ENCODE assay signal across 9 mouse cellular contexts in the genomic region with DNA sequence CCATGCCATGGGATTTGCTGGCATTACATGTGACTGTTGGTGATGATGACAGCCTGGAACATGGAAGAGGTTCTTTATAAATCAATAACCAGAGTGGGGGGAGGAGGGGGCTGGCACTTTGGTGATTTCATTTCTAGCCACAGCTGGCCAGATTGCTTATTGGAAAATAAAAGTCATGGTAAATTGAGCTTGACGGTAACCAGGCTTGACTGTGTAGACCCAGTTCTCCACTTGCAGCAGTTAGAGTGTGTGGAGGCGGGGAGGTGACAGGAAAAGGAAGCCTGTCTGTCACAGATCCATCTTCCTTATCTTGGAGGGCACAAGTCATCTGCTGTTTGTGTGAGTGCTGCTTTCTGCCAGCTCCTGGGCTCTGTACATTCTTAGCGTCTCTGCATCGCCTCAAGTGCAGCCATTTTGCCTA.
DNase-seq lines count a peak whose midpoint lies in the region; ATAC-seq lines count a peak whose summit lies in the region.
"Had no signal": no experiment of that assay in that cellular context is flagged by ENCODE, and none has a peak within 500 bp of the region (broad histone marks: within the 10 kb centered on the region; RNA-seq: fewer than 3 reads in every experiment).

No protein-coding gene starts in this region.

- H3K4me3 ChIP-seq in midbrain, embryonic 12.5 days: no peak overlapping the region
- no peak overlapping the region for H3K4me3 ChIP-seq in midbrain, embryonic 11.5 days (ENCODE audit: low read depth, low read length)
- no peak overlapping the region for H3K4me3 ChIP-seq in liver, embryonic 13.5 days (replicated peaks)
- H3K4me3 ChIP-seq in forebrain, embryonic 16.5 days (replicated peaks; ENCODE audit: low read length): no peak overlapping the region

- no peak for DNase-seq in midbrain, embryonic 11.5 days (ENCODE audit: low spot score, missing footprints)
- peak; percentile 44 for DNase-seq in c-Kit-positive CD71-positive TER-119-negative erythroid progenitor cells, embryonic 14.5 days (ENCODE audit: low read depth)
- DNase-seq in liver, embryonic 13.5 days: peak; percentile 69
- peak; percentile 47 for DNase-seq in thymus, postnatal 0 days (ENCODE audit: low spot score)
- DNase-seq in layer of hippocampus, postnatal 10 days (ENCODE audit: low spot score in 2 of 2): no peak
- no peak for DNase-seq in layer of hippocampus, adult 9-11 months
- DNase-seq: adrenal gland, adult 8-10 months had no signal

- H3K36me3 ChIP-seq in midbrain, embryonic 12.5 days: no peaks in the 10 kb centered on the region
- no peaks in the 10 kb centered on the region for H3K36me3 ChIP-seq in midbrain, embryonic 11.5 days (ENCODE audit: control insufficient read depth, insufficient read depth, low read length)
- no peaks in the 10 kb centered on the region for H3K36me3 ChIP-seq in liver, embryonic 13.5 days
- no peaks in the 10 kb centered on the region for H3K36me3 ChIP-seq in forebrain, embryonic 16.5 days (ENCODE audit: control insufficient read depth, insufficient read depth)

- H3K27me3 ChIP-seq in midbrain, embryonic 12.5 days: no peaks in the 10 kb centered on the region
- H3K27me3 ChIP-seq in midbrain, embryonic 11.5 days (ENCODE audit: control insufficient read depth, insufficient read depth, low read length): no peaks in the 10 kb centered on the region
- H3K27me3 ChIP-seq in liver, embryonic 13.5 days: no peaks in the 10 kb centered on the region
- H3K27me3 ChIP-seq in forebrain, embryonic 16.5 days (replicated peaks; ENCODE audit: control insufficient read depth, insufficient read depth, low read length): no peaks in the 10 kb centered on the region

- H3K4me2 ChIP-seq in midbrain, embryonic 12.5 days (replicated peaks): no peak overlapping the region
- no peak overlapping the region for H3K4me2 ChIP-seq in midbrain, embryonic 11.5 days
- peak overlapping the region; percentile 52 for H3K4me2 ChIP-seq in liver, embryonic 13.5 days
- H3K4me2 ChIP-seq in forebrain, embryonic 16.5 days (ENCODE audit: low read length): no peak overlapping the region

- H3K9me3 ChIP-seq in midbrain, embryonic 12.5 days: peaks cover 3% of the 10 kb centered on the region; the same call in 1 of the 2 replicates
- H3K9me3 ChIP-seq in midbrain, embryonic 11.5 days (ENCODE audit: control insufficient read depth, low read length): no peaks in the 10 kb centered on the region; the same call in 1 of the 2 replicates
- H3K9me3 ChIP-seq in liver, embryonic 13.5 days (replicated peaks): no peaks in the 10 kb centered on the region
- no peaks in the 10 kb centered on the region for H3K9me3 ChIP-seq in forebrain, embryonic 16.5 days (ENCODE audit: control insufficient read depth, low read length)

- ATAC-seq in midbrain, embryonic 12.5 days (ENCODE audit: low FRiP score, low read depth): no peak
- ATAC-seq in midbrain, embryonic 11.5 days (ENCODE audit: low FRiP score): no peak
- peak; percentile 91 for ATAC-seq in liver, embryonic 13.5 days (ENCODE audit: low read depth)
- ATAC-seq in forebrain, embryonic 16.5 days: no peak

- 85% methylated on average over 4 of the region's 4 CpGs for WGBS in midbrain, embryonic 12.5 days
- 79% methylated on average over 4 of the region's 4 CpGs for WGBS in midbrain, embryonic 11.5 days
- WGBS in liver, embryonic 13.5 days (ENCODE audit: insufficient replicate concordance): 5% methylated on average over 4 of the region's 4 CpGs
- WGBS in forebrain, embryonic 16.5 days: 86% methylated on average over 4 of the region's 4 CpGs

- H3K4me1 ChIP-seq in midbrain, embryonic 12.5 days: peaks cover 41% of the 10 kb centered on the region
- peaks cover 11% of the 10 kb centered on the region for H3K4me1 ChIP-seq in midbrain, embryonic 11.5 days (ENCODE audit: control insufficient read depth, insufficient read depth, low read length)
- H3K4me1 ChIP-seq in liver, embryonic 13.5 days (replicated peaks): peaks cover 67% of the 10 kb centered on the region
- H3K4me1 ChIP-seq in forebrain, embryonic 16.5 days (replicated peaks; ENCODE audit: control insufficient read depth, insufficient read depth, low read length): peaks cover 10% of the 10 kb centered on the region

- H3K27ac ChIP-seq in midbrain, embryonic 12.5 days (replicated peaks): 0 out of 2 replicates have a peak overlapping the region, but pooled peaks have one; percentile 10
- H3K27ac ChIP-seq in midbrain, embryonic 11.5 days (ENCODE audit: low read depth, low read length): no peak overlapping the region
- peak overlapping the region; percentile 87 for H3K27ac ChIP-seq in liver, embryonic 13.5 days
- no peak overlapping the region for H3K27ac ChIP-seq in forebrain, embryonic 16.5 days (ENCODE audit: low read length)

- H3K9ac ChIP-seq in midbrain, embryonic 12.5 days (replicated peaks): no peak overlapping the region
- no peak overlapping the region for H3K9ac ChIP-seq in midbrain, embryonic 11.5 days (ENCODE audit: low read length)
- H3K9ac ChIP-seq in liver, embryonic 13.5 days: peak overlapping the region; percentile 55
- H3K9ac ChIP-seq in forebrain, embryonic 16.5 days (replicated peaks; ENCODE audit: low read depth, low read length): no peak overlapping the region

Comparison
In these comparisons a context has a peak if more than half of its experiments do, and no peak if none do; other contexts are left out.
1. H3K27ac ChIP-seq: peak in midbrain, embryonic 12.5 days (single experiment) and liver, embryonic 13.5 days (single experiment); none in midbrain, embryonic 11.5 days (single experiment) and forebrain, embryonic 16.5 days (single experiment).
2. DNase-seq: peak in c-Kit-positive CD71-positive TER-119-negative erythroid progenitor cells, embryonic 14.5 days (single experiment), liver, embryonic 13.5 days (single experiment) and thymus, postnatal 0 days (single experiment); none in midbrain, embryonic 11.5 days (single experiment), layer of hippocampus, postnatal 10 days (0 of 2) and layer of hippocampus, adult 9-11 months (single experiment).